Mouse (Mus musculus): ENCODE data around the gene Clec5a.
A peak's percentile ranks its signal among the peaks of the same experiment; 100 is the strongest.
"Not testable (repeated sequence)": the region's sequence is repeated elsewhere in the genome, so short reads cannot be mapped to it uniquely, and the experiment has no call there.

Gene Clec5a

GRCm38 (mm10) chr6:40585645-40586044 is at the start of gene Clec5a:
Clec5a (minus strand) TSS chr6:40585821.
- DNase-seq (ENCODE audit: low spot score): no peak

GRCm38 (mm10) chr6:40634640-40635071 is 49.0 kb upstream of the Clec5a start:
- no peak for DNase-seq (ENCODE audit: low spot score)

GRCm38 (mm10) chr6:40628406-40629000 is 42.9 kb upstream of the Clec5a start, which contains the start of gene Mgam:
Mgam (plus strand) TSS chr6:40628831.
- DNase-seq (ENCODE audit: low spot score): no peak

- no peak for DNase-seq (ENCODE audit: low spot score)
Observed at GRCm38 (mm10) chr6:40626111-40626510, 40.5 kb upstream of the Clec5a start.

GRCm38 (mm10) chr6:40617965-40618364 is 32.3 kb upstream of the Clec5a start:
- peak; percentile 56 for DNase-seq (ENCODE audit: low spot score)

- DNase-seq (ENCODE audit: low spot score): no peak
Observed at GRCm38 (mm10) chr6:40613260-40613852, 27.7 kb upstream of the Clec5a start, which contains the start of gene Tas2r138. Tas2r138 (minus strand) TSS chr6:40613310.

GRCm38 (mm10) chr6:40610244-40610643 is 24.6 kb upstream of the Clec5a start:
- peak; percentile 32 for DNase-seq (ENCODE audit: low spot score)

GRCm38 (mm10) chr6:40607431-40607830 is 21.8 kb upstream of the Clec5a start:
- DNase-seq (ENCODE audit: low spot score): peak; percentile 66

GRCm38 (mm10) chr6:40598546-40598945 is 12.9 kb upstream of the Clec5a start:
- not testable (repeated sequence) for DNase-seq (ENCODE audit: low spot score)

- DNase-seq (ENCODE audit: low spot score): no peak
Observed at GRCm38 (mm10) chr6:40594804-40595550, 9.4 kb upstream of the Clec5a start.

- DNase-seq (ENCODE audit: low spot score): no peak
Observed at GRCm38 (mm10) chr6:40588346-40588745, 2.7 kb upstream of the Clec5a start.

- DNase-seq (ENCODE audit: low spot score): no peak
Observed at GRCm38 (mm10) chr6:40584336-40584735, 1.3 kb downstream of the Clec5a start.

- DNase-seq (ENCODE audit: low spot score): no peak
Observed at GRCm38 (mm10) chr6:40576305-40576704, 9.3 kb downstream of the Clec5a start.

- no peak for DNase-seq (ENCODE audit: low spot score)
Observed at GRCm38 (mm10) chr6:40573618-40574017, 12.0 kb downstream of the Clec5a start.

GRCm38 (mm10) chr6:40569187-40569586 is 16.4 kb downstream of the Clec5a start, which contains the start of gene Olfr460:
Olfr460 (plus strand) TSS chr6:40569487.
- DNase-seq (ENCODE audit: low spot score): no peak

- DNase-seq (ENCODE audit: low spot score): no peak
Observed at GRCm38 (mm10) chr6:40554950-40555349, 30.7 kb downstream of the Clec5a start, which contains the start of gene Olfr461. Olfr461 (minus strand) TSS chr6:40555050.

GRCm38 (mm10) chr6:40544690-40545089 is 40.9 kb downstream of the Clec5a start:
- DNase-seq (ENCODE audit: low spot score): no peak
